Mouse (Mus musculus): ENCODE results near the gene Gm30191. TPM values are rescaled to one million over a fixed set of nuclear protein-coding genes. Genes with fewer than 3 reads are reported as not detected.
"Not testable (repeated sequence)": the region's sequence is repeated elsewhere in the genome, so short reads cannot be mapped to it uniquely, and the experiment has no call there.

Gene Gm30191
- polyA plus RNA-seq, 1 experiment from 2014 or later = not detected

- not testable (repeated sequence) for H3K4me1 ChIP-seq; ATAC-seq (ENCODE audit: low FRiP score); H3K27me3 ChIP-seq (replicated peaks); H3K9me3 ChIP-seq (replicated peaks); H3K9ac ChIP-seq (replicated peaks); H3K4me3 ChIP-seq (replicated peaks); H3K4me2 ChIP-seq; H3K27ac ChIP-seq (replicated peaks); H3K36me3 ChIP-seq
Observed at GRCm38 (mm10) chr4:134269622-134270021, 22.9 kb downstream of the Gm30191 start.

GRCm38 (mm10) chr4:134271979-134272378 lies 25.2 kb downstream of the Gm30191 start:
- peaks cover 8% of the 10 kb centered on the region for H3K36me3 ChIP-seq
- no peaks in the 10 kb centered on the region for H3K27me3 ChIP-seq (replicated peaks)
- peaks cover 2% of the 10 kb centered on the region; the same call in 1 of the 2 replicates for H3K4me1 ChIP-seq
- 83% methylated on average over 7 of the region's 7 CpGs for WGBS
- no peak overlapping the region for H3K9ac ChIP-seq (replicated peaks)
- no peaks in the 10 kb centered on the region for H3K9me3 ChIP-seq (replicated peaks)
- no peak overlapping the region for H3K4me3 ChIP-seq (replicated peaks)
- no peak for ATAC-seq (ENCODE audit: low FRiP score)
- no peak overlapping the region for H3K27ac ChIP-seq (replicated peaks)
- no peak overlapping the region for H3K4me2 ChIP-seq

GRCm38 (mm10) chr4:134272731-134273416 lies 26.1 kb downstream of the Gm30191 start:
- ATAC-seq (ENCODE audit: low FRiP score) = no peak
- no peaks in the 10 kb centered on the region for H3K9me3 ChIP-seq (replicated peaks)
- no peak overlapping the region for H3K27ac ChIP-seq (replicated peaks)
- H3K27me3 ChIP-seq (replicated peaks) = no peaks in the 10 kb centered on the region
- peaks cover 2% of the 10 kb centered on the region; the same call in 1 of the 2 replicates for H3K4me1 ChIP-seq
- WGBS = 29% methylated on average over 12 of the region's 13 CpGs
- H3K9ac ChIP-seq (replicated peaks) = no peak overlapping the region
- H3K4me2 ChIP-seq = 0 out of 2 replicates have a peak overlapping the region, but pooled peaks have one; percentile 21
- no peak overlapping the region for H3K4me3 ChIP-seq (replicated peaks)
- peaks cover 16% of the 10 kb centered on the region for H3K36me3 ChIP-seq

GRCm38 (mm10) chr4:134273417-134274345 lies 26.9 kb downstream of the Gm30191 start:
- Histone ChIP-seq H3K4me1 (peaks cover 2% of the 10 kb centered on the region; the same call in 1 of the 2 replicates), H3K4me2 (0 out of 2 replicates have a peak overlapping the region, but pooled peaks have one; percentile 21), H3K36me3 (peaks cover 21% of the 10 kb centered on the region), H3K9ac (replicated peaks) (no peak overlapping the region), H3K27me3 (replicated peaks) (no peaks in the 10 kb centered on the region), H3K9me3 (replicated peaks) (no peaks in the 10 kb centered on the region), H3K27ac (replicated peaks) (no peak overlapping the region), H3K4me3 (replicated peaks) (no peak overlapping the region)
- 8% methylated on average over 14 of the region's 14 CpGs for WGBS
- no peak for ATAC-seq (ENCODE audit: low FRiP score)

GRCm38 (mm10) chr4:134284942-134285341 lies 38.2 kb downstream of the Gm30191 start:
- peaks cover 31% of the 10 kb centered on the region for H3K4me1 ChIP-seq
- no peak overlapping the region for H3K4me2 ChIP-seq
- no peaks in the 10 kb centered on the region for H3K9me3 ChIP-seq (replicated peaks)
- no peak overlapping the region for H3K9ac ChIP-seq (replicated peaks)
- no peak overlapping the region for H3K27ac ChIP-seq (replicated peaks)
- 97% methylated on average over 2 of the region's 2 CpGs for WGBS
- H3K27me3 ChIP-seq (replicated peaks) = no peaks in the 10 kb centered on the region
- ATAC-seq (ENCODE audit: low FRiP score) = no peak
- H3K36me3 ChIP-seq = peaks cover 37% of the 10 kb centered on the region
- no peak overlapping the region for H3K4me3 ChIP-seq (replicated peaks)

- H3K27ac ChIP-seq (replicated peaks) = peak overlapping the region; percentile 100
Observed at GRCm38 (mm10) chr4:134286226-134287167, 39.8 kb downstream of the Gm30191 start.

GRCm38 (mm10) chr4:134287168-134287564 lies 40.4 kb downstream of the Gm30191 start:
- Histone ChIP-seq H3K36me3 (peaks cover 21% of the 10 kb centered on the region), H3K4me1 (peaks cover 31% of the 10 kb centered on the region), H3K9ac (replicated peaks) (peak overlapping the region; percentile 99), H3K4me2 (peak overlapping the region; percentile 93), H3K9me3 (replicated peaks) (no peaks in the 10 kb centered on the region), H3K27me3 (replicated peaks) (no peaks in the 10 kb centered on the region), H3K4me3 (replicated peaks) (peak overlapping the region; percentile 100), H3K27ac (replicated peaks) (peak overlapping the region; percentile 100)
- under 1% methylated on average over 54 of the region's 59 CpGs for WGBS
- ATAC-seq (ENCODE audit: low FRiP score) = peak; percentile 95

More at GRCm38 (mm10) chr4:134286226-134287167, 39.8 kb downstream of the Gm30191 start:
- H3K9me3 ChIP-seq (replicated peaks) = no peaks in the 10 kb centered on the region
- ATAC-seq (ENCODE audit: low FRiP score) = peak; percentile 62
- peaks cover 31% of the 10 kb centered on the region for H3K4me1 ChIP-seq
- WGBS = 3% methylated on average over 56 of the region's 59 CpGs
- H3K36me3 ChIP-seq = peaks cover 26% of the 10 kb centered on the region
- no peaks in the 10 kb centered on the region for H3K27me3 ChIP-seq (replicated peaks)
- H3K4me2 ChIP-seq = peak overlapping the region; percentile 93
- peak overlapping the region; percentile 100 for H3K4me3 ChIP-seq (replicated peaks)
- H3K9ac ChIP-seq (replicated peaks) = peak overlapping the region; percentile 94

- peaks cover 31% of the 10 kb centered on the region for H3K4me1 ChIP-seq
- H3K4me2 ChIP-seq = peak within 1 kb of the TSS; percentile 93
- peak; percentile 80 for ATAC-seq (ENCODE audit: low FRiP score)
Observed at GRCm38 (mm10) chr4:134287575-134288025, 40.9 kb downstream of the Gm30191 start, which contains the start of gene Pdik1l. Gene Pdik1l, minus strand, starts transcription at chr4:134287895.

GRCm38 (mm10) chr4:134288397-134289256 lies 41.9 kb downstream of the Gm30191 start:
- 26% methylated on average over 11 of the region's 11 CpGs for WGBS
- ATAC-seq (ENCODE audit: low FRiP score) = no peak
- peak overlapping the region; percentile 100 for H3K4me3 ChIP-seq (replicated peaks)

More at GRCm38 (mm10) chr4:134287575-134288025, 40.9 kb downstream of the Gm30191 start, which contains the start of gene Pdik1l:
- Histone ChIP-seq H3K27ac (replicated peaks) (peak within 1 kb of the TSS; percentile 100), H3K9ac (replicated peaks) (peak within 1 kb of the TSS; percentile 99), H3K27me3 (replicated peaks) (no peaks in the 10 kb centered on the region), H3K9me3 (replicated peaks) (no peaks in the 10 kb centered on the region), H3K4me3 (replicated peaks) (peak within 1 kb of the TSS; percentile 100), H3K36me3 (peaks cover 16% of the 10 kb centered on the region)
- WGBS = under 1% methylated on average over 43 of the region's 43 CpGs

GRCm38 (mm10) chr4:134292067-134292466 lies 45.3 kb downstream of the Gm30191 start:
- H3K4me1 ChIP-seq = peaks cover 13% of the 10 kb centered on the region
- no peaks in the 10 kb centered on the region for H3K36me3 ChIP-seq
- 22% methylated on average over 7 of the region's 7 CpGs for WGBS
- no peak overlapping the region for H3K27ac ChIP-seq (replicated peaks)
- no peak overlapping the region for H3K4me3 ChIP-seq (replicated peaks)
- ATAC-seq (ENCODE audit: low FRiP score) = no peak
- H3K9me3 ChIP-seq (replicated peaks) = no peaks in the 10 kb centered on the region
- no peak overlapping the region for H3K9ac ChIP-seq (replicated peaks)
- H3K4me2 ChIP-seq = no peak overlapping the region
- H3K27me3 ChIP-seq (replicated peaks) = 0 out of 2 replicates have a peak, but pooled peaks cover 4% of the 10 kb centered on the region

More at GRCm38 (mm10) chr4:134288397-134289256, 41.9 kb downstream of the Gm30191 start:
- peak overlapping the region; percentile 79 for H3K4me2 ChIP-seq
- H3K4me1 ChIP-seq = peaks cover 31% of the 10 kb centered on the region
- 0 out of 2 replicates have a peak, but pooled peaks cover 4% of the 10 kb centered on the region for H3K27me3 ChIP-seq (replicated peaks)
- peak overlapping the region; percentile 100 for H3K27ac ChIP-seq (replicated peaks)
- H3K9ac ChIP-seq (replicated peaks) = peak overlapping the region; percentile 99
- no peaks in the 10 kb centered on the region for H3K9me3 ChIP-seq (replicated peaks)
- H3K36me3 ChIP-seq = peaks cover 12% of the 10 kb centered on the region; the same call in 1 of the 2 replicates

Data from neural tube, embryonic 15.5 days (tissue).